Mouse (Mus musculus) erythroblast, embryonic 14.5 days (primary cell): Measurements from ENCODE around the gene Rit1.

Source experiments
- GATA1 ChIP-seq: IDR thresholded peaks from 2 replicates; pipeline ENCODE4 v1.6.1; 2012; ENCODE audit warnings: low read length, inconsistent platforms, mixed read lengths
- TAL1 ChIP-seq: IDR thresholded peaks from 3 replicates; pipeline ENCODE4 v1.6.1; 2012; ENCODE audit warnings: low read length, inconsistent platforms, mixed read lengths

DNA sequence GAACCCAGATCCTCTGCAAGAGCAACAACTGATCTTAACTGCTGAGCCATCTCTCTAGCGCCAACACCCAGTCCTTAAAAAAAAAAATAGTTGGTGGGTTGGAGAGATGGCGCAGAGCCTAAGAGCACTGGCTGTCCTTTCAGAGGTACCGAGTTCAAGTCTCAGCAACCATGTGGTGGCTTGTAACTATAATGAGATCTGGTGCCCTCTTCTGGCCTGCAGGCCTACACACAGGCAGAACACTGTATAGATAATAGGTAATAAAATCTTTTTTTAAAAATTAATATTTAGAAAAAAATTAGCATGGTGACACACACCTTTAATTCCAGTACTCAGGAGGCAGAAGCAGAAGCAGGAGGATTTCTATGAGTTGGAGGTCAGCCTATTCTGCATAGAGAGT is 23.5 kb downstream of the Rit1 start:
- no peak for TF ChIP-seq GATA1
- no peak for TF ChIP-seq TAL1
